Mouse (Mus musculus): ENCODE results near the gene Tek. TPM values are rescaled to one million over a fixed set of nuclear protein-coding genes. Genes with fewer than 3 reads are reported as not detected.

Gene Tek
- polyA plus RNA-seq, 1 experiment from 2014 or later, result 44.3 TPM

DNA sequence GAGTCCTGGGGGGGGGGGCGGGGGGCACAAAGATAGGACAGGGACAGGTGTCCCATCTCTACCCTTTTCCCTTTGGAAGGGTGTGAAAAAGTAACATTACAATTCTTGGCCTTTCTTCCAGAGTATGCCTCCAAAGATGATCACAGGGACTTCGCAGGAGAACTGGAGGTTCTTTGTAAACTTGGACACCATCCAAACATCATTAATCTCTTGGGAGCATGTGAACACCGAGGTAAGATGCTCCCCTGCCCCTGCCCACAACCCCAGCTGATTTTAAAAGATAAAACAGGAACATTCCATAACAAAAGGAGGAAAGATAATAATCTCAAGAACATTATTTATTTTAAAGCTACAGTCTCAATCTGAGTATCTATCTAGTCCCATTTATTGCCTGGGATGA lies 116.1 kb downstream of the Tek start:
- Histone ChIP-seq H3K27me3 (ENCODE audit: insufficient read depth, low read length) (no peaks in the 10 kb centered on the region), H3K4me3 (ENCODE audit: low read length) (no peak overlapping the region), H3K9ac (replicated peaks; ENCODE audit: low read length) (no peak overlapping the region), H3K9me3 (ENCODE audit: low read length) (no peaks in the 10 kb centered on the region), H3K36me3 (ENCODE audit: insufficient read depth, low read length) (no peaks in the 10 kb centered on the region), H3K27ac (ENCODE audit: low read length) (no peak overlapping the region), H3K4me2 (replicated peaks; ENCODE audit: low read depth, low read length) (no peak overlapping the region), H3K4me1 (ENCODE audit: insufficient read depth, low read length) (peaks cover 7% of the 10 kb centered on the region)
- WGBS, result 40% methylated on average over 3 of the region's 3 CpGs
- ATAC-seq (ENCODE audit: low FRiP score, low TSS enrichment), result no peak

DNA sequence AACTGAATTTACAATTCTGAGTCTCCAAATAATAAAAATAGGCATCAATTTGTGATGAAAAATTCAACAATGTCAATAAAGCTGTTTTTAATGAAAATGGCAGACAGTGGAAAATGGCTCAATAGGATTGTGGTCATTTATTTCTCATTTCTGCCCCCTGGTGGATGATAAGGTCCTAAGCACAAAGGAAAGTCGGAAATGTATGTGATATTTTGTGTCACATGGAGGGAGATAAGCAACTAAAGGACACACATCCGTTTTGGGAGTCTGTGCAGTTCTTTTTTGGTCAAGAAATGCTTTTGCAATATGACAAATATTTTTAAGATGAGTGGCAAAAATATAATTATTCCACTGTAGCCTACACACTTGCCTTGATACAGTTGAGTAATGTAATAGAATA lies 161.7 kb downstream of the Tek start:
- H3K4me3 ChIP-seq (ENCODE audit: low read length), result no peak overlapping the region
- 22% methylated on average over 2 of the region's 2 CpGs for WGBS
- H3K9ac ChIP-seq (replicated peaks; ENCODE audit: low read length), result no peak overlapping the region
- ATAC-seq (ENCODE audit: low FRiP score, low TSS enrichment), result no peak
- H3K27me3 ChIP-seq (ENCODE audit: insufficient read depth, low read length), result no peaks in the 10 kb centered on the region
- no peak overlapping the region for H3K4me2 ChIP-seq (replicated peaks; ENCODE audit: low read depth, low read length)
- H3K4me1 ChIP-seq (ENCODE audit: insufficient read depth, low read length), result no peaks in the 10 kb centered on the region
- H3K36me3 ChIP-seq (ENCODE audit: insufficient read depth, low read length), result no peaks in the 10 kb centered on the region
- no peaks in the 10 kb centered on the region for H3K9me3 ChIP-seq (ENCODE audit: low read length)
- H3K27ac ChIP-seq (ENCODE audit: low read length), result no peak overlapping the region

DNA sequence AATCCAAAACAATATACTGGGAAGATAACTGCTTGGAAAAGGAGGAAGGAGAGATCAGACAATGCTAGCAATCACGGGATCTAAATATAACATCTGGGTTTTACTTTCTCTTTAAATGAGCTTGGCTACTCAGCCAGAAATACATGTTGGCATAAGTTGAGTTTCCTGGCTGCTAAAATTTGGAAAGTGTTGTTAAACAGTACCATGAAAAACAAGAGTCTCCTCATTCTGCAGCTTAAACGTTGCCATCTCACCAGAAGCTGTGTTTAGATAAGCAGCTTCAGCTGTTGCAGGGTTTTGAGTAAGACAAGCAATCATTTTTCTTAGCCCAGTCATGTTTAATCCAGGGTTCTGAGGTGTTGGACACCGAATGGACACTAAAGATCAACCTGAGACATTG lies 162.7 kb downstream of the Tek start:
- WGBS, result 61% methylated on average over 3 of the region's 3 CpGs
- Histone ChIP-seq H3K27me3 (ENCODE audit: insufficient read depth, low read length) (no peaks in the 10 kb centered on the region), H3K4me3 (ENCODE audit: low read length) (no peak overlapping the region), H3K9me3 (ENCODE audit: low read length) (no peaks in the 10 kb centered on the region), H3K36me3 (ENCODE audit: insufficient read depth, low read length) (no peaks in the 10 kb centered on the region), H3K9ac (replicated peaks; ENCODE audit: low read length) (no peak overlapping the region), H3K4me2 (replicated peaks; ENCODE audit: low read depth, low read length) (no peak overlapping the region), H3K4me1 (ENCODE audit: insufficient read depth, low read length) (no peaks in the 10 kb centered on the region), H3K27ac (ENCODE audit: low read length) (no peak overlapping the region)
- no peak for ATAC-seq (ENCODE audit: low FRiP score, low TSS enrichment)

Other genes with a start within 250 kb of the Tek start
- gene Gm10306, start 182.7 kb upstream of the Tek start, polyA plus RNA-seq (2015; fragmentation: Nextera tagmentation; extraction: Ambion mirVana), result not detected in 2 replicates
- 16.5 and 19.6 TPM in 2 replicates for gene Caap1, start 182.5 kb upstream of the Tek start, polyA plus RNA-seq (2015; fragmentation: Nextera tagmentation; extraction: Ambion mirVana)
- gene Plaa, start 136.0 kb upstream of the Tek start, polyA plus RNA-seq (2015; fragmentation: Nextera tagmentation; extraction: Ambion mirVana), result 70.9 and 73.9 TPM in 2 replicates
- gene Ift74, start 124.8 kb upstream of the Tek start, polyA plus RNA-seq (2015; fragmentation: Nextera tagmentation; extraction: Ambion mirVana), result 37.2 and 39.6 TPM in 2 replicates
- 4.6 and 4.8 TPM in 2 replicates for gene Lrrc19, start 89.1 kb upstream of the Tek start, polyA plus RNA-seq (2015; fragmentation: Nextera tagmentation; extraction: Ambion mirVana)
- gene Eqtn, start 189.6 kb downstream of the Tek start, polyA plus RNA-seq (2015; fragmentation: Nextera tagmentation; extraction: Ambion mirVana), result not detected in 2 replicates
- gene Mysm1, start 239.8 kb downstream of the Tek start, polyA plus RNA-seq (2015; fragmentation: Nextera tagmentation; extraction: Ambion mirVana), result 25.2 and 29.8 TPM in 2 replicates